Comparison of ENCODE assay signal across 9 mouse cellular contexts in the genomic region with DNA sequence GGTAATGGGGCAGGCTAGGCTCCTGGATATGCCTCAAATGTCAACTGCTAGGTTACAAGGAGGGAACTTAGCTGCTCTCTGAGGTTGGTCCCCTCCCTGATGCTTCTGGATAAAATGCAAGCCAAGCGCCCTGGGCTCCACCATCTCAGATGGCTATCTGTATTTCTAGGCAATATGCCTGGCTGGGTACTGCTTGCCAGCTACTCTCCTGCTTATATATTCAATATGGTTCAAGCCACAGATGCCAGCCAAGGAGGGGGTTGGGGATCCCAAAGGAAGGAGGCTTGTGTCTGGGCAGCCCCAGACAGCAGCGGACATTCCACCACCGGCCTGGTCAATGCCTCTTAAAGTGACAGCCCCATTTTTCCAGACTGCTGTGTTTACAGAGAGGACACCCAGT. TPM values are rescaled to one million over a fixed set of nuclear protein-coding genes. Genes with fewer than 3 reads are reported as not detected.
DNase-seq lines count a peak whose midpoint lies in the region; ATAC-seq lines count a peak whose summit lies in the region.
"Had no signal": no experiment of that assay in that cellular context is flagged by ENCODE, and none has a peak within 500 bp of the region (broad histone marks: within the 10 kb centered on the region; RNA-seq: fewer than 3 reads in every experiment).

No protein-coding gene starts in this region.

- H3K27me3 ChIP-seq in neural tube, embryonic 12.5 days (replicated peaks): peaks cover 29% of the 10 kb centered on the region

- peaks cover 17% of the 10 kb centered on the region for H3K36me3 ChIP-seq in neural tube, embryonic 12.5 days
- H3K36me3 ChIP-seq: heart, embryonic 15.5 days had no signal

- no peaks in the 10 kb centered on the region for H3K9me3 ChIP-seq in neural tube, embryonic 12.5 days
- H3K9me3 ChIP-seq: heart, embryonic 15.5 days had no signal

- WGBS in neural tube, embryonic 12.5 days: 31% methylated on average over 3 of the region's 3 CpGs

- peak overlapping the region; percentile 96 for H3K4me2 ChIP-seq in neural tube, embryonic 12.5 days (replicated peaks)

- peak; percentile 50 to 55 for DNase-seq in left cerebral cortex, postnatal 10 days (ENCODE audit: extremely low spot score in 1 of 2, low spot score in 2 of 2)
- DNase-seq in left cerebral cortex, adult 11 months (ENCODE audit: low spot score): no peak
- DNase-seq in cerebellum, postnatal 14 days: peak; percentile 87 to 91
- DNase-seq in kidney, adult 9 months: peak; percentile 45
- DNase-seq in thymus, postnatal 14 days: no peak
- DNase-seq in thymus, postnatal 36 days: no peak
- DNase-seq in thymus, postnatal 0 days (ENCODE audit: low spot score): no peak

- intact Hi-C loops in left cerebral cortex, postnatal 10 days (cut with DNase I): no loop called here

- peaks cover 51% of the 10 kb centered on the region for H3K4me1 ChIP-seq in neural tube, embryonic 12.5 days

- H3K27ac ChIP-seq in neural tube, embryonic 12.5 days: no peak overlapping the region
- H3K27ac ChIP-seq: heart, embryonic 15.5 days had no signal

- ATAC-seq in neural tube, embryonic 12.5 days (ENCODE audit: low FRiP score, low read depth): no peak

- peak overlapping the region; percentile 85 for H3K9ac ChIP-seq in neural tube, embryonic 12.5 days
- H3K9ac ChIP-seq: heart, embryonic 15.5 days had no signal

- peak overlapping the region; percentile 61 for H3K4me3 ChIP-seq in neural tube, embryonic 12.5 days

RNA-seq across cellular contexts. Expression of a gene that starts 1.6 kb away (rescaled TPM):
- total RNA-seq in left cerebral cortex, postnatal 10 days (2021): 10 to 100 TPM; 21.3 to 27.5 TPM
- 11.8 and 16.7 TPM in 2 replicates for polyA plus RNA-seq in neural tube, embryonic 12.5 days (2016; fragmentation: Nextera tagmentation; extraction: Ambion mirVana)
- 0.41 and 0.86 TPM in 2 replicates for polyA plus RNA-seq in thymus, postnatal 0 days (2015; fragmentation: Nextera tagmentation; extraction: Ambion mirVana)

RNA-seq across cellular contexts. Expression of a gene that starts 2.9 kb away (rescaled TPM):
- total RNA-seq in left cerebral cortex, postnatal 10 days (2021): 1 to 10 TPM; 1.5 to 4.1 TPM
- 1.3 and 1.8 TPM in 2 replicates for polyA plus RNA-seq in neural tube, embryonic 12.5 days (2016; fragmentation: Nextera tagmentation; extraction: Ambion mirVana)
- 0.90 and 1.5 TPM in 2 replicates for polyA plus RNA-seq in thymus, postnatal 0 days (2015; fragmentation: Nextera tagmentation; extraction: Ambion mirVana)

RNA-seq across cellular contexts. Expression of a gene that starts 30.6 kb away (rescaled TPM):
- 1 to 10 TPM; 2.6 to 3.3 TPM for total RNA-seq in left cerebral cortex, postnatal 10 days (2021)
- polyA plus RNA-seq in neural tube, embryonic 12.5 days (2016; fragmentation: Nextera tagmentation; extraction: Ambion mirVana): 1.1 and 1.6 TPM in 2 replicates
- polyA plus RNA-seq in thymus, postnatal 0 days (2015; fragmentation: Nextera tagmentation; extraction: Ambion mirVana): 11.9 and 12.0 TPM in 2 replicates

RNA-seq across cellular contexts. Expression of a gene that starts 40.7 kb away (rescaled TPM):
- 10 to 100 TPM; 21.6 to 22.0 TPM for total RNA-seq in left cerebral cortex, postnatal 10 days (2021)
- polyA plus RNA-seq in neural tube, embryonic 12.5 days (2016; fragmentation: Nextera tagmentation; extraction: Ambion mirVana): 25.0 and 25.1 TPM in 2 replicates
- 17.5 and 18.2 TPM in 2 replicates for polyA plus RNA-seq in thymus, postnatal 0 days (2015; fragmentation: Nextera tagmentation; extraction: Ambion mirVana)

RNA-seq across cellular contexts. Expression of a gene that starts 41.2 kb away (rescaled TPM):
- 100 to 1,000 TPM in 1 of 2 experiments, 10 to 100 TPM in 1; 96.2 to 103 TPM for total RNA-seq in left cerebral cortex, postnatal 10 days (2021)
- polyA plus RNA-seq in neural tube, embryonic 12.5 days (2016; fragmentation: Nextera tagmentation; extraction: Ambion mirVana): 150 and 171 TPM in 2 replicates
- 149 and 167 TPM in 2 replicates for polyA plus RNA-seq in thymus, postnatal 0 days (2015; fragmentation: Nextera tagmentation; extraction: Ambion mirVana)

Comparison
In these comparisons a context has a peak if more than half of its experiments do, and no peak if none do; other contexts are left out.
1. DNase-seq: peak in left cerebral cortex, postnatal 10 days (2 of 2), cerebellum, postnatal 14 days (2 of 2) and kidney, adult 9 months (single experiment); none in left cerebral cortex, adult 11 months (single experiment), thymus, postnatal 14 days (single experiment), thymus, postnatal 36 days (0 of 2) and thymus, postnatal 0 days (single experiment).